Mouse (Mus musculus): ENCODE measurements around the gene Irx2.

The Irx2 gene

GRCm38 (mm10) chr13:72637536-72637935 is 8.9 kb downstream of the Irx2 start:
- DNase-seq: no peak

DNA sequence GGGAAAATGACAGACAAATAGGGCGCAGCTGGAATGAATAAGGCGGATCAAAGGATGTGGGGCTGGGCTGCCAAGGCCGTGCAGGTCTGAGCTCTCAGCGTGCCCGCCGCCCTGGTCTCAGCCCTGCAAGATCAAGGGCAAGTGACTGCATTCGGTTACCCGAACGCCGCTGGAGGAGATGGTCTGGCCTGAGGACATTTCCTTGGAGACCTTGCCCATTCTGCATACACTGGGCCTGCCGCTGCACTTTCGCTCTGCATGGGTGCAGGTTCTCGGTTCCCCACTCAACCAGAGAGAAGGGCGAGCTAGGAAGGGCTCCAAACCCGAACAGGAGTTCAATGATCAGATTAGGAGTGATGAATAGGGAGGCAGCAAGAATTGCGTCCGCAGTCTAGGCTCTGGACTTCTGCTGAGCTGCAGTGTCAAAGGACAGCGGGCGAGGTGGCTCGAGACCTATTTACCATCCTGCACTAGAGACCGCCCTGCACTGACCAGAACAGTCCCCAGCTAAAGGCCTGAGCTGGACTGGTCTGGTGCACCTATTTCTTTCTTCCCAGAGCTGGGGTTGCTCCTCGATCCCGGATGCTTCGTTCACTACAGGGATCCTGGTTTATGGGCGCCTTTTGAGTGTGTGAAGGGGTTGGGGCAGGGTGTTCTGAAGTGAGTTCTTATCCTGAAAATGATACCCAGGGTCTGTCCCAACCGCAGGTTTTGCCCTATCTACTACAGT is 9.9 kb downstream of the Irx2 start:
- DNase-seq: no peak

DNA sequence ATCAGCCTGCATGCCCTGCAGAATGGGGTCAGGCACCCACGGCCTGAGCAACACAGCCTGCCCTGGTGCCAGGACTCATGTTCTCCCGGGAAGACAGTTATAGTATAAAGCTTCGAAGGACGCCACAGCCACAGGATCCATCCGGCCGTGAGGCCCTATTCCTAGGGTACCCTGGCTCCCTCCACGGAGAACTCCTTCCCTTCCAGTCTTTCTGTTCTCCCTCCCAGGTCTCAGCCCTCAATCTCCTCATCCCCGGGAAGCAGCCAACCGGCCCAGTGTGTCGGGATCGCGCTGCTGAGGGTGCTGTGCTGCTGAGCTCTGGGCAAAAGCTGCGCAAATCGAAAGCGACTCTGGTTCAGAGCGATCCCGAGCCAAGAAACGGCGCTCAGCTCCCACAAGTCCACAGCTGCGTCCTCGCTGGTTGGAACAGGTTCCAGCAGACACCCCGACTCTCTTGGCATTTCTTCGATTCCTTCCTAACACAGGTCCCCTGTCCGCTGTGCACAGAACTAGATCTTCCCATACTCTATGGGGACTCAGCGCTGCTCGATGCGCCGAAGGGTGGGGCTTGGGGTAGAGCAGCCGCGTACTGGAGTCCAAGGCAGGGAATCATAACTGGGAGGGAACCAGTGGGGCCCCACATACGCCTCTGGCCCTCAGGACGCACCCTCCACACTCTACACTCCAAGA is 11.0 kb downstream of the Irx2 start:
- DNase-seq: peak; percentile 33 to 35

GRCm38 (mm10) chr13:72640131-72640521 is 11.5 kb downstream of the Irx2 start:
- DNase-seq: peak; percentile 76 to 83

- no peak for DNase-seq
These were observed 27.8 kb downstream of the Irx2 start for GRCm38 (mm10) chr13:72656447-72656846.

DNA sequence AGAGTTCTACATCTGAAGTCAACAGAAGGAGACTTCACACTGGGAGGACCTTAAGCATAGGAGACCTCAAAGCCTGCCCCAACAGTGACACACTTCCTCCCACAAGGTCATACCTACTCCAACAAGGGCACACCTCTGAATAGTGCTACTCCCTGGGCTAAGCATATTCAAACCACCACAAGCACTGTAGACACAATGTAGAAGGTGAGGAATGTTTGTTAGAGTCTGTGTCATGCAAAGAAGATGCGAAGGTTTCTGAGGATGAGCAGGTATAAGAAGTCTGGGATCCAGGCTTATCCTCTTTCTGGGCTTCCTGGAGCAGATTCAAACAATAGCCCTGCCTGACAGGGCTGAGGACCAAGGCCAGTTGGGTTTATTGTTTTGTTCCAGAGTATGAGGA is 47.2 kb downstream of the Irx2 start:
- no peak for DNase-seq
